Mouse (Mus musculus): ENCODE measurements at regions not wholly inside any gene's neighbourhood (a gene's known extent, or its start where the extent isn't known, plus 50 kb on each side); places are given as distances from the start of the nearest gene placed in this dataset.

- TF ChIP-seq CHD2 (IDR thresholded peaks at IDR 0.05; ENCODE audit: low read depth, low read length): no peak
- no peak for TF ChIP-seq ZNF384 (IDR thresholded peaks at IDR 0.05; ENCODE audit: low read depth, low read length)
These were observed 406.2 kb downstream of the Rapgef2 start for GRCm38 (mm10) chr3:78880072-78880471.

All from ES-E14 (cell line).